Mouse (Mus musculus) spleen, adult 2 months (tissue): ENCODE measurements at regions not wholly inside any gene's neighbourhood (a gene's known extent, or its start where the extent isn't known, plus 50 kb on each side); places are given as distances from the start of the nearest gene placed in this dataset.

Source experiments
- CTCF ChIP-seq: fragments of 200-500 bp; IDR thresholded peaks from 2 replicates; pipeline ENCODE4 v1.5.1; 2011; ENCODE audit warnings: mild to moderate bottlenecking, inconsistent platforms; ENCODE audit not compliant: insufficient read depth, insufficient read length, insufficient replicate concordance; ENCODE audit errors: extremely low read depth
- POLR2A ChIP-seq: fragments of 200-500 bp; IDR thresholded peaks from 2 replicates; pipeline ENCODE4 v1.6.1; 2011; ENCODE audit warnings: low read depth, low read length, inconsistent platforms

- TF ChIP-seq CTCF (no peak), POLR2A (no peak)
Observed at GRCm38 (mm10) chr12:106540003-106540402, 530.0 kb downstream of the Vrk1 start.
